Mouse (Mus musculus): ENCODE measurements at regions not wholly inside any gene's neighbourhood (a gene's known extent, or its start where the extent isn't known, plus 50 kb on each side); places are given as distances from the start of the nearest gene placed in this dataset.

- ATAC-seq (replicated peaks; ENCODE audit: low FRiP score, low TSS enrichment, poor library complexity, severe bottlenecking), result no peak
Observed at GRCm38 (mm10) chrX:99415701-99416100, 55.4 kb downstream of the Pja1 start.

DNA sequence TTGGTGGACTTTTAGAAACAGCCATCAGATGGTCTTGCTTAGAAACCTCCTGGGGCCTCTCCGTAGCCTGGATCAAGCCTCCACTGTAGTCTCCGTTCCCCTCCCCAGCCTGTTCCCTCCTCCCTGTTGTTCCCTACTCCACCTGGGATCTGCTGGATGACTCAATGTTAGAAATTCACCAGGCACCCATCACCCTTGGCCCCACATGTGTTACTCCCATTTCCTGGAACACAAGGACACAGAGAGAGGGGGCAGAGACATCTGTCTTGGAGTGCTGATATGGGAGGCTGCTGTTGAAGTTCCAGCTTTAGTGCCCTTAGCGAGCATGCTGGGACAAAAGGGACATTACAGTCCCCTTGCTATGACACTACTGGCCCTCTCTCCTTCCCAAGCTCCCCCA is 60.1 kb downstream of the Pja1 start:
- no peak for ATAC-seq (replicated peaks; ENCODE audit: low FRiP score, low TSS enrichment, poor library complexity, severe bottlenecking)

DNA sequence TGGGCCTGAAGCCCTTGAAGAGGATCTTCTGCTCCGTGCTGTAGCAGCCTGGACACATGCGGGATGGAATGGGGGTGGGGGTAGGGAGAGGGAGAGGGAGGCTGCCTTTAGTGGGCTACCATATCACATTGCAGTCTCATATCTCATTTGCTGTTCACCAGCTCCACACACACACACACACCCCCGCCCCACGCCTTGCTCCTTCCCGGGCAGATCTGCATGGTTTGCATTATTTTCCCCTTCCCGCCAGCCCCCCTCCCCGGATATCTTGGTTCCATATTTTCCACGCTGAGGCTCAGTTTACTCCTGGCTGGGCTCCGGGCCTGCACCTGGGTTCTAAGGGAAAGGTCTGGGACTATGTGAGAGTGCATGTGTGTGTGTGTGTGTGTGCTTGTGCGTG is 61.2 kb downstream of the Pja1 start:
- ATAC-seq (replicated peaks; ENCODE audit: low FRiP score, low TSS enrichment, poor library complexity, severe bottlenecking), result no peak

DNA sequence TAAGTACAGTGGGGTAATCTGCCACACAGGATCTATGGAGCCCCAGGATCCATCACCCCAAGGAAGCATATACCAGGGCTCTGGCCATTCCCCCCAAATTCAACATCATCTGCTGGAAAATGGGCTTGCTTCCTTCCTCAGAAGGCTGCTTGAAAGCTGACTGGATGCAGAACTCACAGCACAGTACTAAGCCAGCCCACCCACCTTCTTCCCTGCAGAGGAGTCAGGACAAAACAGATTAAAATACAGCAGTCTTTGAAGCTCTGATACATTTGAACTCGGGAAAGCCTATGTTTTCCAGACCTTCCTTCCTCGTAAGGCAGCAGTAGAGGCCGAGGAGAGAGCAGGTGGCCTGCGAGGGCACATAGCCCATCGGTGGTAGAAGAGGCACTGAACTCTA is 61.7 kb downstream of the Pja1 start:
- no peak for ATAC-seq (replicated peaks; ENCODE audit: low FRiP score, low TSS enrichment, poor library complexity, severe bottlenecking)

- no peak for ATAC-seq (replicated peaks; ENCODE audit: low FRiP score, low TSS enrichment, poor library complexity, severe bottlenecking)
Observed at GRCm38 (mm10) chrX:99408804-99409203, 62.3 kb downstream of the Pja1 start.

- ATAC-seq (replicated peaks; ENCODE audit: low FRiP score, low TSS enrichment, poor library complexity, severe bottlenecking), result peak; percentile 81
Observed at GRCm38 (mm10) chrX:99405843-99406242, 65.2 kb downstream of the Pja1 start.

DNA sequence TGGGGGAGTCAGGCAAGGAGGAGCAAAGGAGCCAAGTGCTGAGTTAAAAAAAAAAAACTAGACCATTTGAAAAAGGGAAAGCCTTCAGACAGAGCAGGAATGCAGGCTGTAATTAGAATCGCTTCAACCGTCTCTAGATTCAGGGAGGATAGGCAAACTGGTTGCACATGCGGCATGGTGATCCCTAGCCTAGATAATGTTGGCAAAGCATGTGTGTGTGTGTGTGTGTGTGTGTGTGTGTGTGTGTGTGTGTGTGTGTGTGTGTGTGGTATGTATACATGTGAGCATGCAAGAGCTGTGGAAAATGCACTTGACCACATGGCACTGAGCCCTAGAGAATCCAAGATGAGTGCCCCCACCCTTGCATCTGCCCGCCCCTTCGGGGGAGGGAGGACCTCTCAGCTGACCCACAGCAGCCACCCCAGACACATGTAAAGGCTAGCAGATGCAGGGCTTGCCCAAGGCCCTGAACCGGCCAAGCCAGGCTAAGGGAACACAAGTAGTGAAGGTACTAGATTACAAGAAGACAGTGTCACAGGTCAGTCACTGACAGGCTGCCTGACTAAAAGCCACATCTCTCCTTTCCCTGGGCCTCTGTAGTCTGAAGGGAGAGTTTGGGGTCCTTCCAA is 67.4 kb downstream of the Pja1 start:
- ATAC-seq (replicated peaks; ENCODE audit: low FRiP score, low TSS enrichment, poor library complexity, severe bottlenecking), result no peak

DNA sequence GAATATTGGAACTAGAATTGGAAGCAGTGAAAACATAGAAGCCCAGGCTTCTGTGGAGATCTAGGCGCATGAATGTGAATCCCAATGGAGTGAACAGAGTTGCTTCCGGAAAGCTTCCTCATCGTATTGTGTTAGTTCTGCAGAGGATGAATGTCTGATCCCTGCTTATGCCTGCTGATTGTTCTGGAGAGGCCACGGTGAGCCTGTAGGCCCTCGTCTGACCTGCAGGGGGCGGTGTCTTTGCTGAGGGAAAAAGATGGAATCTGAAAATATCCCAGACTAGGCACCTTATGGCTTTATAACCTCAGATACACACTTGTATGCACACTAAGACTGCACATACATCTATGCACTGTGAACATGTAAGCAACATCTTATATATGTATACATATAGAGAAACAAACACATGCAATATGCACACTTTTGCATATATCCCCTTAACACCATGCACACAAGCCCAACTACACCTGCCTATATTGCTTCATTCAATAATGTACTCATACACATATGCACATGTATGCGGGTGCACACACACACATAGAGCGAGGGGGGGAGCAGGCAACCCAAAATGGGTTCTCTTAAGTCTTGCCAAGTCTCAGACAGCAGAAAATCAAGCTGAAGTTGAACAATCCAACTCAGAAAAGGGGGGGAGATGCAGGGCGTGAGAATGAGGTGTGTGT is 68.1 kb downstream of the Pja1 start:
- no peak for ATAC-seq (replicated peaks; ENCODE audit: low FRiP score, low TSS enrichment, poor library complexity, severe bottlenecking)

DNA sequence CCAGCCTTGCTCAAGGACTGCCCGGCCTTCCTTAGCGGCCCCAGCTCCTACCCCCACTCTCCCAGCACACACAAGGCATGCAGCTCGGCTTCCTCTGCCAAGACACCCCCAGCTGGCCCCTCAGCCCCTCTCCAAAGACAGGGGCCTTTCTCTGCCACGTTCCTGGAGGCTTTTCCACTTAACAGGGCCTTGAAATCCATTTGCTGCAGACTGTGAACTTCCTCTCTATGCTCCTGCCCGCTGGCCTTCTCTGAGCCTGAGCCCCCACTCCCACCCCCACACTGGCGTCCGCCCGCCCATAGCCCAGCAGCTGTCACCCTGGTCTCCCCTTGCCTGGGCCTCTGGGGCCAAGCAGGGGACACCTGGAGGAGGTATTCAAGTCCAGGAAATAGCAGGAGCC is 73.7 kb downstream of the Pja1 start:
- no peak for ATAC-seq (replicated peaks; ENCODE audit: low FRiP score, low TSS enrichment, poor library complexity, severe bottlenecking)

- ATAC-seq (replicated peaks; ENCODE audit: low FRiP score, low TSS enrichment, poor library complexity, severe bottlenecking), result no peak
Observed at GRCm38 (mm10) chrX:99396180-99396579, 74.9 kb downstream of the Pja1 start.

DNA sequence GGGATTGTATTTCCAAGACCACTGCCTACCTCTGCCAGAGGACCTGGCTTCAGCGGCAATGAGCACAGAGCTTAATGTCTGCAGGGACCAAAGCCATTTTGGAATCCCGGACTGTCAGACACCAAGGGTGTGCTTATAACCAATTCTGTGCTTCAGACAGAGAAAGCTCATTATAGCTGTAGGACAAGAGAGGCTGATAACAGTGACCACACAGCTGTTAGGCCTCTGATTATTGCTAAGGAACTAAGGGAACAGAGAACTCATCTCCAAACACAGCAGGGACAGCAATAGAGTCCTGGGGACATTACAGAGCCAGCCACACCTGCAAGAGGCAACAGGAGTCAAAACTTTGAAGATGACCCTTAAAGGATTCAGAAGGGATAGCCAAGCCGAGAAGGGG is 76.0 kb downstream of the Pja1 start:
- 0 out of 2 replicates have a peak, but pooled peaks have one; percentile 41 for ATAC-seq (replicated peaks; ENCODE audit: low FRiP score, low TSS enrichment, poor library complexity, severe bottlenecking)

- ATAC-seq (replicated peaks; ENCODE audit: low FRiP score, low TSS enrichment, poor library complexity, severe bottlenecking), result no peak
Observed at GRCm38 (mm10) chrX:99391628-99392027, 79.4 kb downstream of the Pja1 start.

GRCm38 (mm10) chrX:99390462-99390838 is 80.6 kb downstream of the Pja1 start:
- ATAC-seq (replicated peaks; ENCODE audit: low FRiP score, low TSS enrichment, poor library complexity, severe bottlenecking), result no peak

- ATAC-seq (replicated peaks; ENCODE audit: low FRiP score, low TSS enrichment, poor library complexity, severe bottlenecking), result no peak
Observed at GRCm38 (mm10) chrX:99389778-99390461, 81.2 kb downstream of the Pja1 start.

- ATAC-seq (replicated peaks; ENCODE audit: low FRiP score, low TSS enrichment, poor library complexity, severe bottlenecking), result no peak
Observed at GRCm38 (mm10) chrX:99370711-99371110, 100.4 kb downstream of the Pja1 start.

GRCm38 (mm10) chrX:99369258-99369900 is 101.7 kb downstream of the Pja1 start:
- no peak for ATAC-seq (replicated peaks; ENCODE audit: low FRiP score, low TSS enrichment, poor library complexity, severe bottlenecking)

GRCm38 (mm10) chrX:99364072-99364471 is 107.0 kb downstream of the Pja1 start:
- ATAC-seq (replicated peaks; ENCODE audit: low FRiP score, low TSS enrichment, poor library complexity, severe bottlenecking), result no peak

DNA sequence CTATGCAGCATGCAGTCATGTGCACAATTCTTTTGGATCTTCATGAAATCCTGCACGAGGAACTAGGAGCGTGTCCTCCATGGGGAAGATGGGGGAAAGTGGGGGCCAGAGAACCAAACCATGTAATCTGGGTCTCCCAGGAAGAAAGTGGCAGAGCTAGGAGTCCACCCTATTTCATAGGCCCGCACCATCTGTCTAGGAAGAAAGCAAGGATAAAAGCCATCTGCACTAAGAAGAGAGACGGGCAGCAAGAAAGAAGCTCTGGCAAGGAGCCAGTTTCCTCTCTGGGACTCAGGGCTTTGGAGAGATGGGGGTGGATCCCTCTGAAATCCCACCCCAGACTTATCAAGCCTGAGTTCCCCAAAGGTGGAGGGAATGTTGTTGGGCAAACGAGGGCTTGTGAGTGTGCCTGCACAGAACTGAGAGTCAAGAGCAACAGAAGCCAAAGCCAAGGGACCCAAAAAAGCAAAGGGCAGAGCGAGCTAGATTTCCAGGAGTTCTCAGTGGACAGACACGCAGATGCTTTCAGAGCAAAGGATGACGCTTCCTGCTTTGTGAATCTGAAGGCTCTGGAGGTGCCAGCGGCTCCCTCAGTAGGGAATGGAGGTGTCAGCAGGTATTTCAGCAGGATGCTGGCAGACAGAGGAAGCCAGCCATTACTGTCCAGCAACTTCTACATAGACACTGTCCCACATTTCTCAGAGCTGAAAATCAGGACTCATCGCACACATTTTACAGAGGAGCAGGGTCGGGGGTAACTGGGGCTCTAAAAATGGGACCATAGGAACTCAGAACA is 110.8 kb downstream of the Pja1 start:
- no peak for ATAC-seq (replicated peaks; ENCODE audit: low FRiP score, low TSS enrichment, poor library complexity, severe bottlenecking)

GRCm38 (mm10) chrX:99358784-99359183 is 112.3 kb downstream of the Pja1 start:
- ATAC-seq (replicated peaks; ENCODE audit: low FRiP score, low TSS enrichment, poor library complexity, severe bottlenecking), result no peak; the same call in 1 of the 2 replicates
